Mouse (Mus musculus): ENCODE measurements around the gene Gm7137. TPM values are rescaled to one million over a fixed set of nuclear protein-coding genes. Genes with fewer than 3 reads are reported as not detected.
"Not testable (repeated sequence)": the region's sequence is repeated elsewhere in the genome, so short reads cannot be mapped to it uniquely, and the experiment has no call there.

Gene Gm7137
- polyA plus RNA-seq, 1 experiment = not detected

GRCm38 (mm10) chr10:77798921-77799508 is 11.0 kb upstream of the Gm7137 start, which contains the start of gene Gm19668:
Gene Gm19668 (minus strand): TSS chr10:77799133.
- H3K4me1 ChIP-seq (ENCODE audit: control insufficient read depth, insufficient read depth, low read length) = no peaks in the 10 kb centered on the region
- no peak within 1 kb of the TSS for H3K4me3 ChIP-seq (replicated peaks; ENCODE audit: control insufficient read depth, low read depth, low read length)
- WGBS = 63% methylated on average over 8 of the region's 8 CpGs
- no peak within 1 kb of the TSS for H3K27ac ChIP-seq (ENCODE audit: control insufficient read depth, insufficient read depth, low read depth, low read length, poor library complexity)
- TF ChIP-seq CTCF (IDR thresholded peaks at IDR 0.05; ENCODE audit: control insufficient read depth, insufficient read depth, low read length) (no peak), POLR2A (IDR thresholded peaks at IDR 0.05; ENCODE audit: borderline replicate concordance, control insufficient read depth, low read depth, low read length) (no peak)

GRCm38 (mm10) chr10:77798164-77798920 is 10.3 kb upstream of the Gm7137 start:
- 48% methylated on average over 3 of the region's 3 CpGs for WGBS
- H3K27ac ChIP-seq (ENCODE audit: control insufficient read depth, insufficient read depth, low read depth, low read length, poor library complexity); H3K4me1 ChIP-seq (ENCODE audit: control insufficient read depth, insufficient read depth, low read length); H3K4me3 ChIP-seq (replicated peaks; ENCODE audit: control insufficient read depth, low read depth, low read length): not testable (repeated sequence)

- no peaks in the 10 kb centered on the region for H3K4me1 ChIP-seq (ENCODE audit: control insufficient read depth, insufficient read depth, low read length)
- WGBS = 46% methylated on average over 3 of the region's 3 CpGs
- H3K4me3 ChIP-seq (replicated peaks; ENCODE audit: control insufficient read depth, low read depth, low read length) = no peak overlapping the region
- TF ChIP-seq CTCF (IDR thresholded peaks at IDR 0.05; ENCODE audit: control insufficient read depth, insufficient read depth, low read length) = no peak
- no peak for TF ChIP-seq POLR2A (IDR thresholded peaks at IDR 0.05; ENCODE audit: borderline replicate concordance, control insufficient read depth, low read depth, low read length)
- no peak overlapping the region for H3K27ac ChIP-seq (ENCODE audit: control insufficient read depth, insufficient read depth, low read depth, low read length, poor library complexity)
Measured at GRCm38 (mm10) chr10:77797677-77798076, 9.7 kb upstream of the Gm7137 start.

- 52% methylated on average over 2 of the region's 2 CpGs for WGBS
- no peak within 1 kb of the TSS for H3K27ac ChIP-seq (ENCODE audit: control insufficient read depth, insufficient read depth, low read depth, low read length, poor library complexity)
- H3K4me1 ChIP-seq (ENCODE audit: control insufficient read depth, insufficient read depth, low read length) = no peaks in the 10 kb centered on the region
- no peak within 1 kb of the TSS for H3K4me3 ChIP-seq (replicated peaks; ENCODE audit: control insufficient read depth, low read depth, low read length)
- TF ChIP-seq POLR2A (IDR thresholded peaks at IDR 0.05; ENCODE audit: borderline replicate concordance, control insufficient read depth, low read depth, low read length) (no peak), CTCF (IDR thresholded peaks at IDR 0.05; ENCODE audit: control insufficient read depth, insufficient read depth, low read length) (no peak)
Measured at GRCm38 (mm10) chr10:77794976-77795375, 7.0 kb upstream of the Gm7137 start, which contains the start of gene Gm9639. Gene Gm9639 (minus strand): TSS chr10:77795076.

- Histone ChIP-seq H3K27ac (ENCODE audit: control insufficient read depth, insufficient read depth, low read depth, low read length, poor library complexity) (no peak overlapping the region), H3K4me1 (ENCODE audit: control insufficient read depth, insufficient read depth, low read length) (no peaks in the 10 kb centered on the region), H3K4me3 (replicated peaks; ENCODE audit: control insufficient read depth, low read depth, low read length) (no peak overlapping the region)
- 67% methylated on average over 2 of the region's 2 CpGs for WGBS
- no peak for TF ChIP-seq POLR2A (IDR thresholded peaks at IDR 0.05; ENCODE audit: borderline replicate concordance, control insufficient read depth, low read depth, low read length)
- no peak for TF ChIP-seq CTCF (IDR thresholded peaks at IDR 0.05; ENCODE audit: control insufficient read depth, insufficient read depth, low read length)
Measured at GRCm38 (mm10) chr10:77788621-77789020, 621 bp upstream of the Gm7137 start.

GRCm38 (mm10) chr10:77783396-77783795 is 4.6 kb downstream of the Gm7137 start:
- 82% methylated on average over 3 of the region's 3 CpGs for WGBS

GRCm38 (mm10) chr10:77782442-77782841 is 5.6 kb downstream of the Gm7137 start, which contains the start of gene Gm3250:
Gene Gm3250 (minus strand): TSS chr10:77782542.
- not testable (repeated sequence) for H3K4me3 ChIP-seq (replicated peaks; ENCODE audit: control insufficient read depth, low read depth, low read length); H3K27ac ChIP-seq (ENCODE audit: control insufficient read depth, insufficient read depth, low read depth, low read length, poor library complexity); H3K4me1 ChIP-seq (ENCODE audit: control insufficient read depth, insufficient read depth, low read length)
- WGBS = no CpG with 5 or more reads among the region's 1 CpGs

More at GRCm38 (mm10) chr10:77783396-77783795, 4.6 kb downstream of the Gm7137 start:
- H3K4me3 ChIP-seq (replicated peaks; ENCODE audit: control insufficient read depth, low read depth, low read length); H3K27ac ChIP-seq (ENCODE audit: control insufficient read depth, insufficient read depth, low read depth, low read length, poor library complexity); H3K4me1 ChIP-seq (ENCODE audit: control insufficient read depth, insufficient read depth, low read length): not testable (repeated sequence)

- WGBS = 63% methylated on average over 1 of the region's 1 CpGs
- not testable (repeated sequence) for H3K4me3 ChIP-seq (replicated peaks; ENCODE audit: control insufficient read depth, low read depth, low read length); H3K4me1 ChIP-seq (ENCODE audit: control insufficient read depth, insufficient read depth, low read length); H3K27ac ChIP-seq (ENCODE audit: control insufficient read depth, insufficient read depth, low read depth, low read length, poor library complexity)
Measured at GRCm38 (mm10) chr10:77776844-77777243, 11.2 kb downstream of the Gm7137 start, which contains the start of gene Gm7138. Gene Gm7138 (minus strand): TSS chr10:77776944.

GRCm38 (mm10) chr10:77772142-77772541 is 15.9 kb downstream of the Gm7137 start:
- H3K4me1 ChIP-seq (ENCODE audit: control insufficient read depth, insufficient read depth, low read length); H3K4me3 ChIP-seq (replicated peaks; ENCODE audit: control insufficient read depth, low read depth, low read length); H3K27ac ChIP-seq (ENCODE audit: control insufficient read depth, insufficient read depth, low read depth, low read length, poor library complexity): not testable (repeated sequence)
- 92% methylated on average over 2 of the region's 3 CpGs for WGBS

- H3K4me3 ChIP-seq (replicated peaks; ENCODE audit: control insufficient read depth, low read depth, low read length); H3K27ac ChIP-seq (ENCODE audit: control insufficient read depth, insufficient read depth, low read depth, low read length, poor library complexity); H3K4me1 ChIP-seq (ENCODE audit: control insufficient read depth, insufficient read depth, low read length): not testable (repeated sequence)
- 88% methylated on average over 1 of the region's 1 CpGs for WGBS
Measured at GRCm38 (mm10) chr10:77771225-77771624, 16.8 kb downstream of the Gm7137 start, which contains the start of gene Gm3238. Gene Gm3238 (minus strand): TSS chr10:77771325.

All from bone marrow, adult 2 months (tissue).